Mouse (Mus musculus) embryonic facial prominence, embryonic 10.5 days (tissue): ENCODE results near the gene Arap1. TPM values are rescaled to one million over a fixed set of nuclear protein-coding genes. Genes with fewer than 3 reads are reported as not detected.

Experiments used
- DNase-seq: peaks from one replicate; pipeline ENCODE4 v3.0.0-alpha.2; 2017; ENCODE audit warnings: low spot score
- H3K27ac ChIP-seq: fragments of 300-500 bp; sonication (generic); replicated peaks from 2 replicates; pipeline ENCODE4 v1.5.1; 2016; ENCODE audit warnings: mild to moderate bottlenecking
- H3K27me3 ChIP-seq: fragments of 300-500 bp; sonication (generic); replicated peaks from 2 replicates; pipeline ENCODE4 v1.6.1; 2016; ENCODE audit warnings: low read depth, mild to moderate bottlenecking; ENCODE audit not compliant: poor library complexity, severe bottlenecking
- H3K36me3 ChIP-seq: fragments of 300-500 bp; sonication (generic); replicated peaks from 2 replicates; pipeline ENCODE4 v1.6.1; 2016; ENCODE audit warnings: mild to moderate bottlenecking, moderate library complexity
- H3K4me1 ChIP-seq: fragments of 300-500 bp; sonication (generic); 2 replicates; pipeline ENCODE4 v1.6.1; 2016
- H3K4me3 ChIP-seq: fragments of 300-500 bp; sonication (generic); 2 replicates; pipeline ENCODE4 v1.5.1; 2016; ENCODE audit warnings: mild to moderate bottlenecking, moderate library complexity
- H3K9me3 ChIP-seq: fragments of 300-500 bp; sonication (generic); 2 replicates; pipeline ENCODE4 v1.6.1; 2016; ENCODE audit warnings: mild to moderate bottlenecking
- WGBS: fragments of 180-500 bp; shearing (Covaris S2); methylation state at CpG from one replicate; pipeline ENCODE4 v1.1.7; 2016; 5-methylcytosine and 5-hydroxymethylcytosine counted together
- polyA plus RNA-seq: library from polyadenylated mRNA; unstranded; fragments of >200 nt; fragmentation: Nextera tagmentation; extraction: Ambion mirVana; gene quantifications from 2 replicates; pipeline ENCODE4 v1.2.1, GENCODE M21; 2016

Arap1 gene
- polyA plus RNA-seq, 1 experiment from 2014 or later = 15.4 TPM

DNA sequence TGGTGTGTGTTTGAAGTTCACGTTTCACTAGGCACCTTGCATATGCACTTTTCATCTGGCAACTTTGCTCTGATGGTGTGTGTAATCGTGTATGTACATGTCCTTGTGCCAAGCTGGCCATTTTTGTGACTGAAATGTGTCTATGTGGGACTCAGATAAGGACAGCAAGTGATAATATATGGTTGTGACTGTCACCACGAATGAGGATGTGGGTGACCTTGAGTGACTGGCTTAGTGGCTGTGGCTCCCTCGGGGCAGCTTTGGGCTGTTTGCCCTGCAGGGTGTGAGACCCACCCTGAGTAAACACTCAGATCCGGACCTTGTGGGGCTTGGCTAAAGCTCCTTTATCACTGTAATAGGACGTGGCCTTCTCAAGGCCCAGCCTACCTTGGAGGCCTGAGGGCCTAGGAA lies 31.3 kb upstream of the Arap1 start:
- 68% methylated on average over 6 of the region's 6 CpGs for WGBS
- H3K4me3 ChIP-seq = no peak overlapping the region
- H3K36me3 ChIP-seq = no peaks in the 10 kb centered on the region
- H3K4me1 ChIP-seq = peaks cover 13% of the 10 kb centered on the region
- H3K27ac ChIP-seq = no peak overlapping the region
- H3K9me3 ChIP-seq = no peaks in the 10 kb centered on the region
- DNase-seq = no peak
- peaks cover 38% of the 10 kb centered on the region for H3K27me3 ChIP-seq

DNA sequence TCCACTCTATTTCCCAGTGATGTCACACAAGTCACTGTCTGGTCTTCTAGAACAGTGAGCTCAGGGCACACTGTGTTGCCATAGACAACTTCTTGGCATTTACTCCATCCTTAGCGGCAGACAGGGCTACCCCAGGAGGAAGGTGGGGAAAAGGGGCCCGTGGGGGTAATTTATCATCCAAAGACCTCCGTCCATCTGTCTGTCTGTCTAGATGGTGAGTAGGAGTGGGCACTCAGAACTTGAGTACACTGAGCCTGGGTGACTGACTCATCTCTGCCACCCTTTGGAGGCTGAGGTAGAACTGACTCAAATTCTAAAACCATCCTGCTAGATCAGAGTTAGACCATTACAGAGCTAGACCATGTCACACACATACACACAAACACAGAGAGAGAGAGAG lies 30.9 kb upstream of the Arap1 start, which contains the start of gene Stard10:
Gene Stard10 (plus strand): TSS at position 73 of the 400 bp plus-strand sequence.
- H3K27ac ChIP-seq = no peak within 1 kb of the TSS
- peaks cover 43% of the 10 kb centered on the region for H3K27me3 ChIP-seq
- no peaks in the 10 kb centered on the region for H3K36me3 ChIP-seq
- no peak within 1 kb of the TSS for H3K4me3 ChIP-seq
- 84% methylated on average over 3 of the region's 3 CpGs for WGBS
- no peaks in the 10 kb centered on the region for H3K9me3 ChIP-seq
- peaks cover 17% of the 10 kb centered on the region for H3K4me1 ChIP-seq
- DNase-seq = no peak

DNA sequence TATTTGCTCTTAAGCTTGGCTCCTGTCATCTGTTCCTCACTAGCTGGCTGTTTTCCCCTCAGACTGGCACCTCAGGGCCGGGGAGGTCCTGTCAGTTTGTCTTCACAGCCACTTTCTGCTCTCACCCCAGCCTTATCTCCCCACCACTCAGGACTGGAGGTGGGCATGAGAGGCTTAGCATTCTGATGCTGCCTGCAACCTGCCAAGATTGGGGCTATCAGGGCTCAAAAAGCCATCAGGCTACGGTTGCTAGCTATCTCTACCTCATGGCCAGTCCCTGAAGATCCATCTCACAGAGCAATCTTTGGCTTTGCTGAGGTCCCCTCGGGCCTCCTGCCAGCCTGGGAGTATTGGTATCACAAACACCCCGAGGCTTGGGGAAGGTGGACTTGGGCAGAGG lies 29.0 kb upstream of the Arap1 start:
- Histone ChIP-seq H3K9me3 (no peaks in the 10 kb centered on the region), H3K27me3 (peaks cover 61% of the 10 kb centered on the region), H3K27ac (no peak overlapping the region), H3K4me3 (no peak overlapping the region), H3K4me1 (peaks cover 36% of the 10 kb centered on the region), H3K36me3 (0 out of 2 replicates have a peak, but pooled peaks cover 3% of the 10 kb centered on the region)
- no peak for DNase-seq
- 68% methylated on average over 4 of the region's 4 CpGs for WGBS

DNA sequence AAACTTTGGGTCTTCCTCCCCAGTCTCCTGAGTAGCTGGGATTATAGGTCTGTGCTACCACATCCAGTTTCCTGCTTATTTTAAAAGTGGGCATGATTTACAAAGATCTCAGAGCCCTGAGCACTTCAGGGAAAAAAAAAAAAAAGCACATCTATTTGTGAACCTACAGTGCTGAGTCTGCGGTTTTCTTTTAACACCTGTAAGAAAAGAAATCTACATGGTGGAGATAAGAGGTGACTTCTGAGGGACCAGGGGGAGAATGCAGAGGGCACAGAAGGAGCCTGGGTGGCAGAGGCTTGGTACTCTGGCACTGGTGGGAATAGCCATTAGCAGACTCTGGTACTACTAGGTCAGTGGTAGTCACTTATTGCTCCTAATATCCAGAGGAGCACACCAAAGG lies 28.1 kb upstream of the Arap1 start:
- no peak overlapping the region for H3K4me3 ChIP-seq
- 88% methylated on average over 1 of the region's 1 CpGs for WGBS

DNA sequence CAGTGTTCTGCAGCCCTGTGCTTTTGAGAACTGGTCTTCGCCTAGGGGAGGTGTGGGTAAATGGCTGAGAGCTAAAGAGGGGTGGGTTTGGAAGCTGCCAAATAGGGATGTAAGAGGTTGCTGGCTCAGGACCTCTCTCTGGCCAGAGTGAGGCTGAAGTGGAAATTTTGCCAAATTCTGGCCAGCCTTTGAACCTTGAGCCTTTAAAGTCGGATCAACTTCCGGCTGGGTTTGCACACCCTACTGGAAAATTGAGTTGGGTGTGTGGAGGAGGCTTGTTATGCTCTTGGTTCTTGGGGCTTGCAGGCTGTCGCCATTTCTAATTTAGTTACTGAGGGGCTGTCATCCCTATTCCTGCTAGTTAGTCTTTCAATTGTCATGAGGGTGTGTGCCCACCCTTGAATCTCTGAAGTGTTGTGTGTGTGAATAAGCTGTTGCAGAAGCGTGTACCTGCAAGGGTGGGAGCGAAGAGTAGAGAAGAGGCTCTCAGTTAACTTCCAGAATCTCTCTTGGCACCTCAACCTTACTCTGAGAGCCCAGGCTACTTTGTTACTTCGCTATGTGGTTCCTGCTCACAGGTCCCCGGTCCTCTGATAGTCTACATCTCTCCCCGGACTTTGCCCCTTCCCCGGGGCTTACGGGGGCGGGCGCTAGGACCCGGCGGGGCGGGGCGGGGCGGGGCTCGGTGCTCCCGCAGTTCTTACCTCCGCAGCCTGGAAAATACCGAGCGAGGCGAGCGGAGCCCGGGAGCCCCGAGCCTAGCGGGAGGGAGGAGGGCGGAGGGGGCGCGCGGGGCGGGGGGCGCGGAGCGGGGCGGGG lies 27.3 kb upstream of the Arap1 start:
- Histone ChIP-seq H3K27ac (peak overlapping the region; percentile 83), H3K4me3 (peak overlapping the region; percentile 74), H3K9me3 (no peaks in the 10 kb centered on the region), H3K27me3 (peaks cover 68% of the 10 kb centered on the region), H3K36me3 (0 out of 2 replicates have a peak, but pooled peaks cover 3% of the 10 kb centered on the region), H3K4me1 (peaks cover 42% of the 10 kb centered on the region)
- WGBS = 5% methylated on average over 32 of the region's 37 CpGs
- DNase-seq = peak; percentile 82

More for the DNA sequence above, 28.1 kb upstream of the Arap1 start:
- peaks cover 42% of the 10 kb centered on the region for H3K4me1 ChIP-seq
- H3K9me3 ChIP-seq = no peaks in the 10 kb centered on the region
- DNase-seq = no peak
- peaks cover 65% of the 10 kb centered on the region for H3K27me3 ChIP-seq
- 0 out of 2 replicates have a peak, but pooled peaks cover 3% of the 10 kb centered on the region for H3K36me3 ChIP-seq
- H3K27ac ChIP-seq = no peak overlapping the region

DNA sequence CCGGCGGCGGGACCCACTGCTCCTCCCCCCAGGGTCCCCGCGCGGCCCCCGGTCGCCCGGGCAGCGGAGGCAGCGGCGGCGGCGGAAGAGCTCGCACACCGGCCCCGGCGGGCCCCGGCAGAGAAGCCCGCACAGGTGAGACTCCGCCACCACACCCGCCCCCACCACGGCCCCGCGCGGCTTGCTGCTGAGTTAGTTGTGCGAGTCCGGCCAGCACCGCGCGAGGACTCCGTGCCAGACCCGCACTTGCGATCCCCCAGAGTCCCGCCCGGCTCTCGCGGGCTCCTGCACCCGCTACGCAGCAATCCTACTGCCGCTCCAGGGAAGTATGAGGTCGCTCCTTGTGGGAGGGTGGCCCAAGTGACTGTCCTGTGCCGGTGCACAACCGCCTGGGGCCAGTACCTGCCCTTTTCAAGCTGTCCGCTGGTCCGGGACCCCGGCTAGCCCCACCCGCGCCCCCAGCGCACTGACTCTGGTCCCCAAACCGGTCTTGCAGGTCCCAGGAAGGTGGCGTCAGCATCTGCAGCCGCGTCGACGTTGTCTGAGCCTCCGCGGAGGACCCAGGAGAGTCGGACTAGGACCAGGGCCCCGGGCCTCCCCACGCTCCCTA lies 26.5 kb upstream of the Arap1 start:
- H3K9me3 ChIP-seq = no peaks in the 10 kb centered on the region
- H3K27me3 ChIP-seq = peaks cover 68% of the 10 kb centered on the region
- H3K4me3 ChIP-seq = peak overlapping the region; percentile 74
- under 1% methylated on average over 57 of the region's 61 CpGs for WGBS
- H3K27ac ChIP-seq = peak overlapping the region; percentile 83
- peak; percentile 73 for DNase-seq
- 0 out of 2 replicates have a peak, but pooled peaks cover 3% of the 10 kb centered on the region for H3K36me3 ChIP-seq
- H3K4me1 ChIP-seq = peaks cover 42% of the 10 kb centered on the region

DNA sequence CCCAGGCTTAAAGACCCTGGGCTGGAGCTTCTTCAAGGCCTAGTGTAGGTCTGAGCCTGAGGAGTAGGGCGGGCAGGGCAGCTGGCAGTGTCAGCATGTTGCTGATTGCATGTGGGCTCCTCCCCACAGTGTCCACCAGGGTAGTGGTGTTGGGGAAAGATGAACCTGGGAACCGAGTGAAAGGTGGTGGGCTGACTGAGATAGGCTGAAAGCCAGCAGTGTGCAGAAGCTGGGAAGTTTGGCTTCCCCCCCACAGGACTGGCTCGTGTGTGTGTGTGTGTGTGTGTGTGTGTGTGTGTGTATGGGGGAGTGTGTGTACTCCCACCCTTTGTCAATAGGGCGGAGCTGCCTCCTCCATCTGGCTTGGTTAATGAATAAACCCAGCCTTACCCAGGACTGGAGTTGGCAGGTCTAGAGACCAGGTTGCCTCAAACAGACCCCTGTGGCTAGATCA lies 24.7 kb upstream of the Arap1 start:
- Histone ChIP-seq H3K27ac (no peak overlapping the region), H3K36me3 (0 out of 2 replicates have a peak, but pooled peaks cover 3% of the 10 kb centered on the region), H3K4me1 (peaks cover 42% of the 10 kb centered on the region), H3K27me3 (peaks cover 61% of the 10 kb centered on the region), H3K4me3 (0 out of 2 replicates have a peak overlapping the region, but pooled peaks have one; percentile 2), H3K9me3 (no peaks in the 10 kb centered on the region)
- WGBS = 75% methylated on average over 4 of the region's 4 CpGs
- no peak for DNase-seq

DNA sequence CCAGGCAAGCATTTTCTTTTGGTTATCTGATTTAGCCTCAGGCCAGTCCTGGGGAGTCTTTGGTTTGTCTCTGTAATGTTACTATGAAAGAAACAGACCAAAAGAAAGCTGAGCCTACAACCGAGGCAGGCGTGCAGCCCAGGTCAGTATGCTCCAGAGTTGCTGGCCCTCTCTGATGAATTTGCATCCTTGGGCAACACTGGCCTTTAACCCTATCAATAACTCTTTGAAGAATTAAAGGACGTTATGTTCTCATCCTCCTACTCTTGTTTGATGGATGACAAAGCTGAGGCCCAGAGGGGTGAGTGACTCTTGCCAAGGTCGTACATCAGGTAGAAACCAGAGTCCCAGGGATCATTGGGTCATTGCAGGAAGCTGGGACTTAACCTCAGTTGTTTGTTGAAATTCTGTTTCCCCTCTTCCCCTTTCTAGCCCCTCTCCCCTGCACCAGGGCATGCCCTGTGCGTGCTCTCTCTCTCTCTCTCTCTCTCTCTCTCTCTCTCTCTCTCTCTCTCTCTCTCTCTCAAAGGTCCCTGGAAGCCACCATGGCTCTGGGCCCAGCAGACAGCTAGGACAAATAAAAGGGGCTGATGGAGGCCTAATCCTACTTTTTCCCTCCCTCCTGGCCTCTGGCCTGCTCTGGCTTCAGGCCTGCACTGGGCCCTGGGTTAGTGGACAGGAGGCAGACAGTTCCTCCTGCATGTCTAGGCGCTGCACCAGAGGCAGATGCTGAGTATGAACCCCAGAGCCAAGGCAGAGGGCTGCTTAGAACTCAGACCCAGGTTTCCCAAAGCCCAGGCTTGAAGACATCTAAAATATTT lies 23.5 kb upstream of the Arap1 start:
- H3K27ac ChIP-seq = no peak overlapping the region
- WGBS = 68% methylated on average over 6 of the region's 6 CpGs
- H3K4me1 ChIP-seq = peaks cover 50% of the 10 kb centered on the region
- peaks cover 50% of the 10 kb centered on the region for H3K27me3 ChIP-seq
- 0 out of 2 replicates have a peak, but pooled peaks cover 3% of the 10 kb centered on the region for H3K36me3 ChIP-seq
- no peak overlapping the region for H3K4me3 ChIP-seq
- no peak for DNase-seq
- H3K9me3 ChIP-seq = no peaks in the 10 kb centered on the region

DNA sequence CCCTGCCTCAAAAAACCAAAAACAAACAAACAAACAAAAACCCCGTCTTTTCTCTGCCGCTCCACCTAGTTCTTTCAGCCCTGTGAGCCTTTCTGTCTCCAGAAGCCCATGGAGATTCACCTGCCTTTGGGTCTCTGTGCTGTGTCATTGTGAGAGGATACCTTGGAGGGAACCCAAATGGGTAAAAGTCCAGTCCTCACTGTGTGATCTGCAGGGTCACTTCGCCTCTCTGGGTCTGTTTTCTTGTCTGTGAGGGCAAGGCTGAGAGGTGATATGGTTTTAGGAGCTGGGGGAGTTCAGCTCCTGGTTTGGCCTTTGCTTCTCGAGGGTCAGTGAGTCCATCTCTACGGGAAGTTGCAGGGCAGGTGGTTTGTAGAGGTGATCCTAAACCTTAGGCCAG lies 21.9 kb upstream of the Arap1 start:
- Histone ChIP-seq H3K27me3 (peaks cover 34% of the 10 kb centered on the region), H3K27ac (no peak overlapping the region), H3K4me1 (peaks cover 56% of the 10 kb centered on the region), H3K4me3 (no peak overlapping the region), H3K36me3 (0 out of 2 replicates have a peak, but pooled peaks cover 3% of the 10 kb centered on the region), H3K9me3 (no peaks in the 10 kb centered on the region)
- DNase-seq = no peak
- WGBS = 89% methylated on average over 5 of the region's 5 CpGs

DNA sequence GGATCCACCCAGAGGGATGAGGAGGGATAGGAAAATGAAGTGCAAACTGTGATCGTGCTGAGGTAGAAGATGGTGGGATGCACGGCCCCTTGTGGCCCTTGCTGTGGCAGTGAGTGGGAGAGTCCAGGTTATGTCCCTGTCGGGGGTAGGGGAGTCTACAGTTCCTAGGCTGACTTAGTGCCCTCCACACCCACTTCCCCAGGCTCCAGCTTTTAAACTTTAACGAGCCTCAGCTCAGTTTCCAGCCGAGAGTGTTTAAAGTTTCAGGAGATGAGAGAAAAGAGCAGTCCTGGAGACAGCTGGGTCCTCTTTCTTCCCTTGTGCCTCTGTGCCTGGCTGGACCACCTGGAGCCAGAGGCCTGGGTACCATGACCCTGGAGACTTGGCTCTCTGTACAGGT lies 20.6 kb upstream of the Arap1 start:
- Histone ChIP-seq H3K4me1 (peaks cover 46% of the 10 kb centered on the region), H3K27me3 (peaks cover 23% of the 10 kb centered on the region), H3K27ac (no peak overlapping the region), H3K36me3 (0 out of 2 replicates have a peak, but pooled peaks cover 3% of the 10 kb centered on the region), H3K9me3 (no peaks in the 10 kb centered on the region), H3K4me3 (no peak overlapping the region)
- 64% methylated on average over 5 of the region's 5 CpGs for WGBS
- DNase-seq = no peak

DNA sequence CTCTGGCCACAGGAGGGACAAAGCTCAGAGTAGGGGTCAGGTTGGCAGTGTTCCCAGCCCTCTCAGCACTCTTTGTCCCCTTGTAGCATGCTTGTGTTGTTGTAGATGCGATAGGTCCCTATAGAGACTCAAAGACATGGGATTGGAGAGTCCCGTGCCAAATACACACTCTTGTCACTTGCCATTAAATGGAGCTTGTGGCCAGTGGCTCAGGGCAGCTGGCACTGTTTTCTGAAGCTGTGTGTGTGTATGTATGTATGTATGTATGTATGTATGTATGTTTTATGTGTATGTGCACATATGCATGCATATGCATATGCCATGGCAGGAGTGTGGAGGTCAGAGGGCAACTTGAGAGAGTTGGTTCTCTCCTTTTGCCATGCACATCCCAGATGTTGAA lies 20.1 kb upstream of the Arap1 start:
- peaks cover 41% of the 10 kb centered on the region for H3K4me1 ChIP-seq
- no peaks in the 10 kb centered on the region for H3K9me3 ChIP-seq
- DNase-seq = no peak
- H3K4me3 ChIP-seq = no peak overlapping the region
- H3K27ac ChIP-seq = no peak overlapping the region
- H3K27me3 ChIP-seq = peaks cover 18% of the 10 kb centered on the region
- H3K36me3 ChIP-seq = 0 out of 2 replicates have a peak, but pooled peaks cover 3% of the 10 kb centered on the region
- WGBS = 92% methylated on average over 2 of the region's 2 CpGs

DNA sequence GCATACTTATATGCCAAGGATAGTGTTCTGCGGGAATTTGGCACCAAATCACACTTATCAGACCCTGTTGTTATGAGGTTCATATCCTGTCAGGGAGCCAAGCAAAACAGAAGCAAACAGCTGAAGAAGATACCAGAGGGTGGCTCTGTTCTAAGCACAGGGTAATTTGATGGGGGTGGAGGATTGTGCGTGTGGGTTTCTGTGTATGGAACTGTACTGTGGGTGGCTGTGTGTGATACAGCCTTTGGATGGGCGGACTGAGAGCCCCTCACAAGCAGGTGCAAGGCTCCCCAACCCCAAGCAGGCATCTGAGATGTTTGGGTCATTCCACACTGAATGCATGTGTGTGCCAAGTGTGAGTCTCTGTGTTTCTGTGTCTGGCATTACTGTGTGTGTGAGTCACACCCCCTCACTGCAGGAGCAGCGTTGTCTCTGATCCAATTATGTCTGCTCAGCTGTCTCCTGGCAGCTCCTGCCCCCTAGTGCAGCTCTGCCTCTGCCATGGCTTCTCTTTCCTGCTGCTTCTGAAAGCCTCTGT lies 19.2 kb upstream of the Arap1 start:
- Histone ChIP-seq H3K27ac (no peak overlapping the region), H3K9me3 (no peaks in the 10 kb centered on the region), H3K27me3 (peaks cover 9% of the 10 kb centered on the region), H3K36me3 (no peaks in the 10 kb centered on the region), H3K4me3 (no peak overlapping the region), H3K4me1 (peaks cover 32% of the 10 kb centered on the region)
- WGBS = 70% methylated on average over 4 of the region's 4 CpGs
- no peak for DNase-seq
